Mouse (Mus musculus): Measurements from ENCODE around the gene Slc40a1. TPM values are rescaled to one million over a fixed set of nuclear protein-coding genes. Genes with fewer than 3 reads are reported as not detected.
A peak's percentile ranks its signal among the peaks of the same experiment; 100 is the strongest.

Slc40a1 gene
- polyA plus RNA-seq, 1 experiment from 2014 or later, result 65.5 TPM

DNA sequence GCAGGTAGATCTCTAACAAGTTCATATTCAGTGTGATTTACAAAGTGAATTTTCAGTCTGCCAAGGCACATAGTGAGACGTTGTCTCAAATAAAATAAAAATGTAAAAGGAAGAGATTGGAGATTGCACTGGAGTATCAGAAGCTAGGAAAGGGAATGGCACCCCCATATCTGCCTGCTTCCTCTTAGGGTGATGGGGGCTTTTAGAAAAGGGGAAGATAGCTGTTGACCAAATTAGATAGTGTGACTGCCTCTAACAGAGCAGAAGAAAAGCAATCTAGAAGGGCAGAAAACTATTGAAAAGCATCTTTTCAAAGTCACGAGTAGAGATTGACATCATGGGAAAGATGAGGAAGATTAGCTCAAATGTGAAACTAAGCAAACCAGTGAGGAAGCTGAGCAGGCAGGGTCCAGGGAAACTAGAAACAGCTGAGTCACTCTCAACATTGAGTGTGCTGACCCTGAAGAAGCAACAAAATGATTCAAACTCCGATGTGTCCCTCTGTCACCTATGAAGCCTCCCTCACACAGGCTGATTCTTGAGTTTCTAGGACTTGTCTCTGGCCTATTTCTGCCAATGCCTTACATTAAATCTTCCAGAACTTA lies 45.0 kb downstream of the Slc40a1 start:
- Histone ChIP-seq H3K9me3 (ENCODE audit: control insufficient read depth, low read length) (no peaks in the 10 kb centered on the region), H3K4me1 (replicated peaks; ENCODE audit: control insufficient read depth, insufficient read depth) (no peaks in the 10 kb centered on the region), H3K4me3 (ENCODE audit: low read depth, low read length) (no peak overlapping the region), H3K27me3 (ENCODE audit: control insufficient read depth, insufficient read depth, low read length) (no peaks in the 10 kb centered on the region), H3K27ac (replicated peaks) (no peak overlapping the region), H3K4me2 (replicated peaks; ENCODE audit: low read depth) (no peak overlapping the region), H3K9ac (ENCODE audit: low read length) (no peak overlapping the region), H3K36me3 (ENCODE audit: control insufficient read depth, insufficient read depth, low read length) (no peaks in the 10 kb centered on the region)
- ATAC-seq (ENCODE audit: low FRiP score, low TSS enrichment) (no peak), DNase-seq (ENCODE audit: low spot score) (no peak)
- 75% methylated on average over 3 of the region's 3 CpGs for WGBS
- no peak for TF ChIP-seq EP300 (optimal IDR thresholded peaks at IDR 0.05)

DNA sequence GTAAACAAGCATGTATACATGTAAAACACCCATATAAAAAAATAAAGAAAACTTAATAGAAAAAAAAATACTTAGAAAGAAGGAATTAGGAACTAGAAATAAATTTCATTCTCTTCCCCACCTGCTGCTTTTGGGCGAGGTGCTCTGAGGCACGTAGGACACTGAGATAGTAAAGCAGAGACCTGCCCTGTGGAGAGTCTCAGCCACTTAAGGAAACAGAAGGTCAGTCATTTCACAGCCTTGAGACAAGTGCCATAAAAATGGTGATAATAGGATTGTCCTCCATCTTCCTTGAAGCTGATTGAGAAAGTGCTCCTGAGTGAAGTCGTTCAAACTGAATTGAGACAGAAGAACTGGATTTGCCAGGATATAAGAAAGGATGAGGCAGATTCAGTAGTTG lies 48.9 kb downstream of the Slc40a1 start:
- no peak for TF ChIP-seq EP300 (optimal IDR thresholded peaks at IDR 0.05)
- no peak for TF ChIP-seq CTCF (IDR thresholded peaks at IDR 0.05; ENCODE audit: low read depth)
- Histone ChIP-seq H3K4me2 (replicated peaks; ENCODE audit: low read depth) (no peak overlapping the region), H3K36me3 (ENCODE audit: control insufficient read depth, insufficient read depth, low read length) (no peaks in the 10 kb centered on the region), H3K4me3 (ENCODE audit: low read depth, low read length) (no peak overlapping the region), H3K4me1 (replicated peaks; ENCODE audit: control insufficient read depth, insufficient read depth) (no peaks in the 10 kb centered on the region), H3K9me3 (ENCODE audit: control insufficient read depth, low read length) (no peaks in the 10 kb centered on the region), H3K27me3 (ENCODE audit: control insufficient read depth, insufficient read depth, low read length) (no peaks in the 10 kb centered on the region), H3K27ac (replicated peaks) (no peak overlapping the region), H3K9ac (ENCODE audit: low read length) (no peak overlapping the region)
- 83% methylated on average over 3 of the region's 3 CpGs for WGBS
- no peak for DNase-seq (ENCODE audit: low spot score)
- ATAC-seq (ENCODE audit: low FRiP score, low TSS enrichment), result no peak

DNA sequence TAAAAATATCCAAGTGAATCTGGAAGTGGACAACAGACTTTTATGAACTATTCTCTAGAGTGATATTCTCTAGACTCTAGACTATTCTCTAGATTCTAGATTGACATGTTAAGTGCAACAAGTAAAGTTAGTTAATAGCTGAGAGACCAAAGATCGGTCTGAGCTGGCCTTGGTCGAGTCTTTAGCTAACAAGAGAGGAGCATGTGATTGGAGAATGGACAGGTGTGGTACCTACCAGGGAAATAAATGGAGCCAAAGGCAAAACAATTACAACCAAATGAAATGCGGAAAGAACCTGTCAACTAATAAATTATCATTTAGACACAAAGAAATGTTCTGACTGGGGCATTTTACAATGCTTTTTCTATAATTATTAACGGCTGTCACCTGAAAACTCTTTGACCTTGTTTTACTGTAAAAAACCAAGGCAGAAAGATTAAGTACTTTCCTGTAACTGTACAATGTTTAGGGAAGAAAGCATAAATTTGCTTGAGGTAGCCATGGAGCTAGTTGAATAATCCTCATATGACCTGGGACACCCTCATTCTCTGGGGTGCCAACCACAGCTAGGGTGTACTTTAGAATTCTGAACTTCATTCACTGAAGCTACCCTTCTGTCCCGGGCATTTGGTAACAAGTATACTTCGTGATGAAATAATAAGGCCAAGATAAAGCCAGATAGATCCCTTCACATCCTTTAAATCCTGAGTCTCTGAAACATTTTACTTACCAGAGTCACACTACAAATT lies 49.7 kb downstream of the Slc40a1 start:
- H3K36me3 ChIP-seq (ENCODE audit: control insufficient read depth, insufficient read depth, low read length), result no peaks in the 10 kb centered on the region
- no peaks in the 10 kb centered on the region for H3K4me1 ChIP-seq (replicated peaks; ENCODE audit: control insufficient read depth, insufficient read depth)
- DNase-seq (ENCODE audit: low spot score), result no peak
- no peaks in the 10 kb centered on the region for H3K27me3 ChIP-seq (ENCODE audit: control insufficient read depth, insufficient read depth, low read length)
- H3K9me3 ChIP-seq (ENCODE audit: control insufficient read depth, low read length), result no peaks in the 10 kb centered on the region
- no peak overlapping the region for H3K9ac ChIP-seq (ENCODE audit: low read length)
- H3K27ac ChIP-seq (replicated peaks), result no peak overlapping the region
- no peak overlapping the region for H3K4me3 ChIP-seq (ENCODE audit: low read depth, low read length)
- 75% methylated on average over 6 of the region's 6 CpGs for WGBS
- TF ChIP-seq EP300 (optimal IDR thresholded peaks at IDR 0.05) (no peak), CTCF (IDR thresholded peaks at IDR 0.05; ENCODE audit: low read depth) (no peak)
- no peak for ATAC-seq (ENCODE audit: low FRiP score, low TSS enrichment)
- H3K4me2 ChIP-seq (replicated peaks; ENCODE audit: low read depth), result no peak overlapping the region

DNA sequence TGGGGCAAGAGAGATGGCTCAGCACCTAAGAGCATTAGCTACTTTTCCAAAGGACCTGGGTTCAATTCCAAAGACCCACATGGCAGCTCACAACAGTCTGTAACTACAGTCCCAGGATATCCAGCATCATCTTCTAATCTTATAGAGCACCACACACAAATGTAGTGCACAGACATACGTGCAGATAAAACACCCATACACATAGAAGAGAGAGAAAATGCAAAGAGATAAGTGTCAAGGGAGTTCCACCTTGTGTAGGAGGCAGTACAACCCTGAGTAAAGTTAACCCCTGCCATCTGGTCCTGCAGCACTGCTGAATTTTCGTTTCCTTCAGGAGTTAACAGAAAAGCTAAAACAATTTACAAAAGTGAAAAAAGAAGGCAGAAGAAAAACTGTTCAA lies 50.7 kb downstream of the Slc40a1 start:
- H3K9ac ChIP-seq (ENCODE audit: low read length), result no peak overlapping the region
- ATAC-seq (ENCODE audit: low FRiP score, low TSS enrichment) (no peak), DNase-seq (ENCODE audit: low spot score) (no peak)
- H3K4me3 ChIP-seq (ENCODE audit: low read depth, low read length), result no peak overlapping the region
- H3K27me3 ChIP-seq (ENCODE audit: control insufficient read depth, insufficient read depth, low read length), result no peaks in the 10 kb centered on the region
- H3K9me3 ChIP-seq (ENCODE audit: control insufficient read depth, low read length), result no peaks in the 10 kb centered on the region
- TF ChIP-seq CTCF (IDR thresholded peaks at IDR 0.05; ENCODE audit: low read depth) (no peak), EP300 (optimal IDR thresholded peaks at IDR 0.05) (no peak)
- H3K4me2 ChIP-seq (replicated peaks; ENCODE audit: low read depth), result no peak overlapping the region
- H3K36me3 ChIP-seq (ENCODE audit: control insufficient read depth, insufficient read depth, low read length), result no peaks in the 10 kb centered on the region
- no peaks in the 10 kb centered on the region for H3K4me1 ChIP-seq (replicated peaks; ENCODE audit: control insufficient read depth, insufficient read depth)
- 65% methylated on average over 2 of the region's 2 CpGs for WGBS
- no peak overlapping the region for H3K27ac ChIP-seq (replicated peaks)

DNA sequence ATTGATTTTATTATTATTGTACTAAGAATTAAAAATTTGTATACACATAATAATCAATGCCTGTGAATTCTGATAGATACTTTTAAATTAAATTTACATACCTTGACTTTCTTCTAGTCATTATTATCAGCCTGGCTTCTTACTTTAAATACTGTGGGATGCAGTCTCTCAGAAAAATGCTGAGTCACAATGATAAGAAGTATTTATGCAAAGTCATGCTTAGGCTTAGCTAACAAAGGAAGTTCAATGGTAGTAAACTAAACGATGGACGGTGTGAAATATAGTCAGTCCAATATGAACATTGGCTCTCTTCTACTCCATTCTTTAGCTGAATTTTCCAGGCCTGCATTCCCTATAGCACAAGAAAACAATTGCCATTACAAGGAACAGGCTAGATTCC lies 53.1 kb downstream of the Slc40a1 start:
- H3K4me2 ChIP-seq (replicated peaks; ENCODE audit: low read depth), result no peak overlapping the region
- 63% methylated on average over 2 of the region's 2 CpGs for WGBS
- no peaks in the 10 kb centered on the region for H3K27me3 ChIP-seq (ENCODE audit: control insufficient read depth, insufficient read depth, low read length)
- no peak overlapping the region for H3K27ac ChIP-seq (replicated peaks)
- TF ChIP-seq CTCF (IDR thresholded peaks at IDR 0.05; ENCODE audit: low read depth) (no peak), EP300 (optimal IDR thresholded peaks at IDR 0.05) (no peak)
- no peaks in the 10 kb centered on the region for H3K36me3 ChIP-seq (ENCODE audit: control insufficient read depth, insufficient read depth, low read length)
- H3K9ac ChIP-seq (ENCODE audit: low read length), result no peak overlapping the region
- no peak for DNase-seq (ENCODE audit: low spot score)
- no peak for ATAC-seq (ENCODE audit: low FRiP score, low TSS enrichment)
- H3K4me3 ChIP-seq (ENCODE audit: low read depth, low read length), result no peak overlapping the region
- no peaks in the 10 kb centered on the region for H3K9me3 ChIP-seq (ENCODE audit: control insufficient read depth, low read length)
- H3K4me1 ChIP-seq (replicated peaks; ENCODE audit: control insufficient read depth, insufficient read depth), result no peaks in the 10 kb centered on the region

DNA sequence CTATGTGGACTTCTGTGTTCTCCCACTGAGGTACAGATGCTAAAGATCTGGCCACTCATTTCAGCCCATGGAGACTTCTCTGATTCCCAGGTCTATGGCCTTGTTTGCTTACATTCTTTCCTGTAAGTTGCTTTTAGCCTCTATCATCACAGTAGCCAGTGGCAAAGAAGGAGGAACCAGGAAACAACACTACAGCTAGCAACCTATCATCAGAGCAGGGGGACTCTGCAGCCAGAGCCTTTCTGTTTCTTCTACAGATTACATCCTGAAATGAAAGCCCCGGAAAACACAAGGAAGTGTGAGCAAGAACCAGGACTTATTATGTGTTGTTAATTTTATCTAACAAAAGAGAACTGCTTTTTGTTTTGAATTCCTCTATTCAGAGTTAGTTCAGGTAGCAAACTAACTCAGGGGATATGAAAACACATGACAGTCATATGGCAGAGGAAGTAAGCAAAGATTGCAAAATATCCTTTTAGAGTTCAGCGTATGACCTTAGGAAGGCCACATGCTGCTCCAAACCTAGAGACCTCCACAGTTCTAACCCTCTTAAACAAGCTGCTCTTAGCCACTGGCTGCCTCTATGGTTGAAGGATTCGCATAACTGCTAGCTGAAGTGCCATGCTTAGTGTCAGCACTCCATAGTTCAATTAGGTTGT lies 57.7 kb downstream of the Slc40a1 start:
- Histone ChIP-seq H3K27ac (replicated peaks) (0 out of 2 replicates have a peak overlapping the region, but pooled peaks have one; percentile 20), H3K9me3 (ENCODE audit: control insufficient read depth, low read length) (no peaks in the 10 kb centered on the region), H3K4me2 (replicated peaks; ENCODE audit: low read depth) (no peak overlapping the region), H3K4me3 (ENCODE audit: low read depth, low read length) (no peak overlapping the region), H3K9ac (ENCODE audit: low read length) (no peak overlapping the region), H3K27me3 (ENCODE audit: control insufficient read depth, insufficient read depth, low read length) (no peaks in the 10 kb centered on the region), H3K36me3 (ENCODE audit: control insufficient read depth, insufficient read depth, low read length) (no peaks in the 10 kb centered on the region), H3K4me1 (replicated peaks; ENCODE audit: control insufficient read depth, insufficient read depth) (no peaks in the 10 kb centered on the region)
- TF ChIP-seq EP300 (optimal IDR thresholded peaks at IDR 0.05) (no peak), CTCF (IDR thresholded peaks at IDR 0.05; ENCODE audit: low read depth) (no peak)
- no peak for DNase-seq (ENCODE audit: low spot score)
- 65% methylated on average over 3 of the region's 3 CpGs for WGBS
- ATAC-seq (ENCODE audit: low FRiP score, low TSS enrichment), result no peak
